Mouse (Mus musculus) intestine, embryonic 16.5 days (tissue): Measurements from ENCODE around the gene Smim5. TPM values are rescaled to one million over a fixed set of nuclear protein-coding genes. Genes with fewer than 3 reads are reported as not detected.
A peak's percentile ranks its signal among the peaks of the same experiment; 100 is the strongest.
"Not testable (repeated sequence)": the region's sequence is repeated elsewhere in the genome, so short reads cannot be mapped to it uniquely, and the experiment has no call there.

ENCODE experiments used
- ATAC-seq: fragments of 200-750 bp; cut with Nextera tagmentation; 2 replicates; pipeline ENCODE4 v1.8.0; 2017; ENCODE audit warnings: moderate TSS enrichment, moderate library complexity
- H3K27ac ChIP-seq: fragments of 300-500 bp; sonication (generic); 2 replicates; pipeline ENCODE4 v1.5.1; 2014; ENCODE audit warnings: mild to moderate bottlenecking, low read length
- H3K27me3 ChIP-seq: fragments of 300-500 bp; sonication (generic); replicated peaks from 2 replicates; pipeline ENCODE4 v1.6.1; 2014; ENCODE audit warnings: low read length, control low read depth, mixed read lengths; ENCODE audit not compliant: control insufficient read depth, insufficient read depth
- H3K36me3 ChIP-seq: fragments of 300-500 bp; sonication (generic); 2 replicates; pipeline ENCODE4 v1.6.1; 2014; ENCODE audit warnings: low read length, control low read depth; ENCODE audit not compliant: control insufficient read depth, insufficient read depth
- H3K4me1 ChIP-seq: fragments of 300-500 bp; sonication (generic); 2 replicates; pipeline ENCODE4 v1.6.1; 2014; ENCODE audit warnings: low read length, control low read depth, mixed read lengths; ENCODE audit not compliant: control insufficient read depth, insufficient read depth
- H3K4me2 ChIP-seq: fragments of 300-500 bp; sonication (generic); 2 replicates; pipeline ENCODE4 v1.6.1; 2014; ENCODE audit warnings: low read depth, low read length, control low read depth
- H3K4me3 ChIP-seq: fragments of 300-500 bp; sonication (generic); 2 replicates; pipeline ENCODE4 v1.5.1; 2014; ENCODE audit warnings: mild to moderate bottlenecking, low read length
- H3K9ac ChIP-seq: fragments of 300-500 bp; sonication (generic); 2 replicates; pipeline ENCODE4 v1.6.1; 2014; ENCODE audit warnings: low read depth, low read length
- H3K9me3 ChIP-seq: fragments of 300-500 bp; sonication (generic); 2 replicates; pipeline ENCODE4 v1.6.1; 2016; ENCODE audit warnings: low read length, control low read depth; ENCODE audit not compliant: control insufficient read depth
- WGBS: fragments of 180-500 bp; shearing (Covaris S2); extraction: QIAGEN DNeasy Blood & Tissue Kit; methylation state at CpG from one replicate; pipeline ENCODE4 v1.1.7; 2014; 5-methylcytosine and 5-hydroxymethylcytosine counted together
- polyA plus RNA-seq: library from polyadenylated mRNA; unstranded; fragments of >200 nt; fragmentation: Nextera tagmentation; extraction: Ambion mirVana; gene quantifications from 2 replicates; pipeline ENCODE4 v1.2.1, GENCODE M21; 2015

Gene Smim5
- polyA plus RNA-seq, result 1.6 and 3.1 TPM in 2 replicates

GRCm38 (mm10) chr11:115899486-115900266 lies at the start of gene Smim5:
Smim5 (plus strand) TSS chr11:115899966.
- Histone ChIP-seq H3K9ac (peak within 1 kb of the TSS; percentile 34; the same call in 1 of the 2 replicates), H3K27ac (no peak within 1 kb of the TSS; the same call in 1 of the 2 replicates), H3K9me3 (no peaks in the 10 kb centered on the region), H3K27me3 (no peaks in the 10 kb centered on the region), H3K4me3 (peak within 1 kb of the TSS; percentile 1; the same call in 1 of the 2 replicates), H3K4me1 (peaks cover 28% of the 10 kb centered on the region), H3K4me2 (no peak within 1 kb of the TSS), H3K36me3 (no peaks in the 10 kb centered on the region)
- WGBS, result 36% methylated on average over 16 of the region's 16 CpGs
- peak; percentile 61 for ATAC-seq

GRCm38 (mm10) chr11:115854674-115855073 lies 45.1 kb upstream of the Smim5 start:
- H3K9me3 ChIP-seq, result no peaks in the 10 kb centered on the region
- peaks cover 9% of the 10 kb centered on the region; the same call in 1 of the 2 replicates for H3K4me1 ChIP-seq
- no peak overlapping the region for H3K9ac ChIP-seq
- H3K4me3 ChIP-seq, result no peak overlapping the region
- 76% methylated on average over 6 of the region's 6 CpGs for WGBS
- no peak overlapping the region for H3K27ac ChIP-seq
- no peak for ATAC-seq
- H3K27me3 ChIP-seq, result peaks cover 19% of the 10 kb centered on the region
- no peak overlapping the region for H3K4me2 ChIP-seq
- peaks cover 16% of the 10 kb centered on the region for H3K36me3 ChIP-seq

GRCm38 (mm10) chr11:115857146-115857545 lies 42.6 kb upstream of the Smim5 start:
- not testable (repeated sequence) for H3K9ac ChIP-seq, H3K36me3 ChIP-seq, H3K9me3 ChIP-seq, H3K4me2 ChIP-seq, H3K27ac ChIP-seq, H3K4me3 ChIP-seq, ATAC-seq
- WGBS, result 89% methylated on average over 4 of the region's 4 CpGs
- H3K27me3 ChIP-seq, result peaks cover 31% of the 10 kb centered on the region
- H3K4me1 ChIP-seq, result peaks cover 11% of the 10 kb centered on the region; the same call in 1 of the 2 replicates

GRCm38 (mm10) chr11:115857936-115858335 lies 41.8 kb upstream of the Smim5 start:
- Histone ChIP-seq H3K4me2 (no peak overlapping the region), H3K4me1 (peaks cover 11% of the 10 kb centered on the region; the same call in 1 of the 2 replicates), H3K9ac (no peak overlapping the region), H3K27me3 (peaks cover 31% of the 10 kb centered on the region), H3K36me3 (peaks cover 5% of the 10 kb centered on the region; the same call in 1 of the 2 replicates), H3K27ac (no peak overlapping the region), H3K4me3 (no peak overlapping the region), H3K9me3 (no peaks in the 10 kb centered on the region)
- 52% methylated on average over 13 of the region's 13 CpGs for WGBS
- ATAC-seq, result no peak

- Histone ChIP-seq H3K4me2 (peak within 1 kb of the TSS; percentile 89), H3K9ac (peak within 1 kb of the TSS; percentile 75), H3K36me3 (peaks cover 5% of the 10 kb centered on the region; the same call in 1 of the 2 replicates), H3K27me3 (peaks cover 31% of the 10 kb centered on the region), H3K27ac (no peak within 1 kb of the TSS), H3K4me3 (peak within 1 kb of the TSS; percentile 52), H3K9me3 (no peaks in the 10 kb centered on the region), H3K4me1 (peaks cover 11% of the 10 kb centered on the region; the same call in 1 of the 2 replicates)
- ATAC-seq, result no peak
- 20% methylated on average over 27 of the region's 27 CpGs for WGBS
Observed at GRCm38 (mm10) chr11:115858354-115858753, 41.4 kb upstream of the Smim5 start, which contains the start of gene Myo15b. Myo15b (plus strand) TSS chr11:115858406.

GRCm38 (mm10) chr11:115859143-115859945 lies 40.4 kb upstream of the Smim5 start:
- 2% methylated on average over 75 of the region's 75 CpGs for WGBS
- H3K9ac ChIP-seq, result peak overlapping the region; percentile 75
- peak; percentile 89 for ATAC-seq
- no peak overlapping the region for H3K27ac ChIP-seq
- H3K9me3 ChIP-seq, result no peaks in the 10 kb centered on the region
- H3K4me1 ChIP-seq, result peaks cover 11% of the 10 kb centered on the region; the same call in 1 of the 2 replicates
- peaks cover 31% of the 10 kb centered on the region for H3K27me3 ChIP-seq
- H3K4me3 ChIP-seq, result peak overlapping the region; percentile 52
- peaks cover 5% of the 10 kb centered on the region; the same call in 1 of the 2 replicates for H3K36me3 ChIP-seq
- peak overlapping the region; percentile 89 for H3K4me2 ChIP-seq

- peaks cover 7% of the 10 kb centered on the region; the same call in 1 of the 2 replicates for H3K4me1 ChIP-seq
- peaks cover 18% of the 10 kb centered on the region for H3K27me3 ChIP-seq
- no peaks in the 10 kb centered on the region for H3K36me3 ChIP-seq
- H3K9me3 ChIP-seq, result no peaks in the 10 kb centered on the region
- no peak for ATAC-seq
- H3K27ac ChIP-seq, result no peak overlapping the region
- WGBS, result 81% methylated on average over 8 of the region's 8 CpGs
- H3K4me3 ChIP-seq, result no peak overlapping the region
- no peak overlapping the region for H3K4me2 ChIP-seq
- H3K9ac ChIP-seq, result no peak overlapping the region
Observed at GRCm38 (mm10) chr11:115863895-115864294, 35.9 kb upstream of the Smim5 start.

GRCm38 (mm10) chr11:115869393-115869792 lies 30.4 kb upstream of the Smim5 start:
- Histone ChIP-seq H3K4me2 (no peak overlapping the region), H3K27ac (peak overlapping the region; percentile 63), H3K9me3 (no peaks in the 10 kb centered on the region), H3K4me1 (peaks cover 11% of the 10 kb centered on the region), H3K4me3 (no peak overlapping the region), H3K27me3 (no peaks in the 10 kb centered on the region), H3K9ac (no peak overlapping the region), H3K36me3 (no peaks in the 10 kb centered on the region)
- 62% methylated on average over 8 of the region's 8 CpGs for WGBS
- ATAC-seq, result peak; percentile 83

- no peak overlapping the region for H3K4me3 ChIP-seq
- no peaks in the 10 kb centered on the region for H3K9me3 ChIP-seq
- no peaks in the 10 kb centered on the region for H3K36me3 ChIP-seq
- peak overlapping the region; percentile 33; the same call in 1 of the 2 replicates for H3K27ac ChIP-seq
- peak; percentile 8 for ATAC-seq
- H3K4me2 ChIP-seq, result no peak overlapping the region
- no peaks in the 10 kb centered on the region for H3K27me3 ChIP-seq
- WGBS, result 59% methylated on average over 4 of the region's 4 CpGs
- H3K4me1 ChIP-seq, result peaks cover 17% of the 10 kb centered on the region
- H3K9ac ChIP-seq, result no peak overlapping the region
Observed at GRCm38 (mm10) chr11:115872437-115872836, 27.3 kb upstream of the Smim5 start.
